Mouse (Mus musculus) ovary, adult 18-20 months (tissue): Measurements from ENCODE around the gene Hist1h2bh.

Experiments
- DNase-seq: peaks from one replicate; pipeline ENCODE4 v3.0.0; 2022; ENCODE audit warnings: low spot score, mixed read lengths

Hist1h2bh gene

GRCm38 (mm10) chr13:23506351-23506750 lies 36.8 kb downstream of the Hist1h2bh start:
- no peak for DNase-seq

GRCm38 (mm10) chr13:23505662-23506345 lies 37.4 kb downstream of the Hist1h2bh start:
- DNase-seq, result no peak

GRCm38 (mm10) chr13:23503797-23504196 lies 39.4 kb downstream of the Hist1h2bh start:
- DNase-seq, result no peak

- no peak for DNase-seq
Observed at GRCm38 (mm10) chr13:23502916-23503315, 40.3 kb downstream of the Hist1h2bh start.

GRCm38 (mm10) chr13:23502031-23502567 lies 41.1 kb downstream of the Hist1h2bh start:
- DNase-seq, result no peak

- DNase-seq, result no peak
Observed at GRCm38 (mm10) chr13:23501511-23501910, 41.7 kb downstream of the Hist1h2bh start.

- no peak for DNase-seq
Observed at GRCm38 (mm10) chr13:23500424-23501200, 42.6 kb downstream of the Hist1h2bh start.

- DNase-seq, result no peak
Observed at GRCm38 (mm10) chr13:23499943-23500342, 43.2 kb downstream of the Hist1h2bh start.

- no peak for DNase-seq
Observed at GRCm38 (mm10) chr13:23498653-23499052, 44.5 kb downstream of the Hist1h2bh start.

- no peak for DNase-seq
Observed at GRCm38 (mm10) chr13:23497656-23498321, 45.4 kb downstream of the Hist1h2bh start.

- DNase-seq, result no peak
Observed at GRCm38 (mm10) chr13:23495526-23495925, 47.7 kb downstream of the Hist1h2bh start.

GRCm38 (mm10) chr13:23491990-23492389 lies 51.2 kb downstream of the Hist1h2bh start:
- no peak for DNase-seq
